Mouse (Mus musculus): Measurements from ENCODE around the gene Ptprk. TPM values are rescaled to one million over a fixed set of nuclear protein-coding genes. Genes with fewer than 3 reads are reported as not detected.

Gene Ptprk
- polyA plus RNA-seq, 1 experiment from 2014 or later = 37.8 TPM

- Histone ChIP-seq H3K36me3 (no peaks in the 10 kb centered on the region), H3K9ac (no peak overlapping the region), H3K4me2 (no peak overlapping the region), H3K27me3 (no peaks in the 10 kb centered on the region), H3K27ac (no peak overlapping the region), H3K9me3 (replicated peaks) (no peaks in the 10 kb centered on the region), H3K4me1 (peaks cover 13% of the 10 kb centered on the region; the same call in 1 of the 2 replicates), H3K4me3 (replicated peaks) (no peak overlapping the region)
- 68% methylated on average over 2 of the region's 2 CpGs for WGBS
- no peak for ATAC-seq (replicated peaks; ENCODE audit: low FRiP score)
Observed at GRCm38 (mm10) chr10:28083183-28083582, 8.6 kb downstream of the Ptprk start.

- WGBS = 54% methylated on average over 1 of the region's 1 CpGs
- no peak for ATAC-seq (replicated peaks; ENCODE audit: low FRiP score)
- H3K4me3 ChIP-seq (replicated peaks) = no peak overlapping the region
- no peaks in the 10 kb centered on the region for H3K27me3 ChIP-seq
- H3K9me3 ChIP-seq (replicated peaks) = no peaks in the 10 kb centered on the region
- H3K4me2 ChIP-seq = no peak overlapping the region
- H3K36me3 ChIP-seq = no peaks in the 10 kb centered on the region
- no peak overlapping the region for H3K27ac ChIP-seq
- no peak overlapping the region for H3K9ac ChIP-seq
- H3K4me1 ChIP-seq = peaks cover 9% of the 10 kb centered on the region; the same call in 1 of the 2 replicates
Observed at GRCm38 (mm10) chr10:28083625-28084024, 9.0 kb downstream of the Ptprk start.

- no peak overlapping the region for H3K4me3 ChIP-seq (replicated peaks)
- 0 out of 2 replicates have a peak, but pooled peaks cover 3% of the 10 kb centered on the region for H3K4me1 ChIP-seq
- H3K9ac ChIP-seq = no peak overlapping the region
- WGBS = 47% methylated on average over 6 of the region's 6 CpGs
- H3K27me3 ChIP-seq = no peaks in the 10 kb centered on the region
- ATAC-seq (replicated peaks; ENCODE audit: low FRiP score) = no peak
- no peaks in the 10 kb centered on the region for H3K36me3 ChIP-seq
- H3K27ac ChIP-seq = no peak overlapping the region
- no peak overlapping the region for H3K4me2 ChIP-seq
- H3K9me3 ChIP-seq (replicated peaks) = no peaks in the 10 kb centered on the region
Observed at GRCm38 (mm10) chr10:28087341-28087740, 12.7 kb downstream of the Ptprk start.

GRCm38 (mm10) chr10:28087749-28088148 is 13.1 kb downstream of the Ptprk start:
- ATAC-seq (replicated peaks; ENCODE audit: low FRiP score) = no peak
- no peak overlapping the region for H3K27ac ChIP-seq
- WGBS = 86% methylated on average over 3 of the region's 3 CpGs

GRCm38 (mm10) chr10:28096007-28096406 is 21.4 kb downstream of the Ptprk start:
- Histone ChIP-seq H3K27ac (no peak overlapping the region), H3K36me3 (no peaks in the 10 kb centered on the region), H3K4me2 (no peak overlapping the region), H3K27me3 (no peaks in the 10 kb centered on the region), H3K4me1 (peaks cover 7% of the 10 kb centered on the region; the same call in 1 of the 2 replicates), H3K9ac (no peak overlapping the region), H3K4me3 (replicated peaks) (no peak overlapping the region), H3K9me3 (replicated peaks) (no peaks in the 10 kb centered on the region)
- peak; percentile 82 for ATAC-seq (replicated peaks; ENCODE audit: low FRiP score)

More at GRCm38 (mm10) chr10:28087749-28088148, 13.1 kb downstream of the Ptprk start:
- H3K4me3 ChIP-seq (replicated peaks) = no peak overlapping the region
- H3K27me3 ChIP-seq = no peaks in the 10 kb centered on the region
- 0 out of 2 replicates have a peak, but pooled peaks cover 3% of the 10 kb centered on the region for H3K4me1 ChIP-seq
- H3K9ac ChIP-seq = no peak overlapping the region
- no peaks in the 10 kb centered on the region for H3K36me3 ChIP-seq
- H3K4me2 ChIP-seq = no peak overlapping the region
- no peaks in the 10 kb centered on the region for H3K9me3 ChIP-seq (replicated peaks)

- 37% methylated on average over 7 of the region's 7 CpGs for WGBS
- H3K36me3 ChIP-seq = no peaks in the 10 kb centered on the region
- H3K9me3 ChIP-seq (replicated peaks) = no peaks in the 10 kb centered on the region
- H3K9ac ChIP-seq = no peak overlapping the region
- no peak overlapping the region for H3K4me2 ChIP-seq
- no peak for ATAC-seq (replicated peaks; ENCODE audit: low FRiP score)
- no peak overlapping the region for H3K4me3 ChIP-seq (replicated peaks)
- H3K4me1 ChIP-seq = peaks cover 7% of the 10 kb centered on the region; the same call in 1 of the 2 replicates
- no peak overlapping the region for H3K27ac ChIP-seq
- no peaks in the 10 kb centered on the region for H3K27me3 ChIP-seq
Observed at GRCm38 (mm10) chr10:28097637-28098036, 23.0 kb downstream of the Ptprk start.

- H3K27ac ChIP-seq = no peak overlapping the region
- no peak for ATAC-seq (replicated peaks; ENCODE audit: low FRiP score)
- no peak overlapping the region for H3K4me2 ChIP-seq
- H3K4me3 ChIP-seq (replicated peaks) = no peak overlapping the region
- no peaks in the 10 kb centered on the region for H3K9me3 ChIP-seq (replicated peaks)
- peaks cover 12% of the 10 kb centered on the region; the same call in 1 of the 2 replicates for H3K4me1 ChIP-seq
- no peaks in the 10 kb centered on the region for H3K36me3 ChIP-seq
- H3K27me3 ChIP-seq = no peaks in the 10 kb centered on the region
- no peak overlapping the region for H3K9ac ChIP-seq
- 43% methylated on average over 2 of the region's 2 CpGs for WGBS
Observed at GRCm38 (mm10) chr10:28098923-28099322, 24.3 kb downstream of the Ptprk start.

- Histone ChIP-seq H3K27ac (no peak overlapping the region), H3K9me3 (replicated peaks) (no peaks in the 10 kb centered on the region), H3K4me2 (no peak overlapping the region), H3K9ac (no peak overlapping the region), H3K4me3 (replicated peaks) (no peak overlapping the region), H3K4me1 (peaks cover 9% of the 10 kb centered on the region; the same call in 1 of the 2 replicates), H3K27me3 (no peaks in the 10 kb centered on the region), H3K36me3 (no peaks in the 10 kb centered on the region)
- ATAC-seq (replicated peaks; ENCODE audit: low FRiP score) = no peak
- 94% methylated on average over 4 of the region's 4 CpGs for WGBS
Observed at GRCm38 (mm10) chr10:28103406-28103906, 28.8 kb downstream of the Ptprk start.

GRCm38 (mm10) chr10:28103924-28104323 is 29.3 kb downstream of the Ptprk start:
- 77% methylated on average over 2 of the region's 2 CpGs for WGBS
- no peak overlapping the region for H3K27ac ChIP-seq
- H3K9me3 ChIP-seq (replicated peaks) = no peaks in the 10 kb centered on the region
- no peak overlapping the region for H3K4me2 ChIP-seq
- H3K4me1 ChIP-seq = peaks cover 9% of the 10 kb centered on the region; the same call in 1 of the 2 replicates
- H3K4me3 ChIP-seq (replicated peaks) = no peak overlapping the region
- H3K27me3 ChIP-seq = no peaks in the 10 kb centered on the region
- H3K9ac ChIP-seq = no peak overlapping the region
- H3K36me3 ChIP-seq = no peaks in the 10 kb centered on the region
- ATAC-seq (replicated peaks; ENCODE audit: low FRiP score) = no peak

GRCm38 (mm10) chr10:28105247-28105646 is 30.6 kb downstream of the Ptprk start:
- WGBS = 66% methylated on average over 6 of the region's 6 CpGs
- Histone ChIP-seq H3K27ac (peak overlapping the region; percentile 74), H3K9me3 (replicated peaks) (no peaks in the 10 kb centered on the region), H3K4me2 (no peak overlapping the region), H3K9ac (no peak overlapping the region), H3K4me1 (peaks cover 15% of the 10 kb centered on the region), H3K27me3 (no peaks in the 10 kb centered on the region), H3K4me3 (replicated peaks) (no peak overlapping the region), H3K36me3 (no peaks in the 10 kb centered on the region)
- peak; percentile 96 for ATAC-seq (replicated peaks; ENCODE audit: low FRiP score)

GRCm38 (mm10) chr10:28112826-28113589 is 38.4 kb downstream of the Ptprk start:
- 71% methylated on average over 8 of the region's 8 CpGs for WGBS

GRCm38 (mm10) chr10:28113879-28114278 is 39.3 kb downstream of the Ptprk start:
- Histone ChIP-seq H3K4me1 (peaks cover 20% of the 10 kb centered on the region; the same call in 1 of the 2 replicates), H3K4me2 (no peak overlapping the region), H3K4me3 (replicated peaks) (no peak overlapping the region), H3K27ac (peak overlapping the region; percentile 10; the same call in 1 of the 2 replicates), H3K9me3 (replicated peaks) (no peaks in the 10 kb centered on the region), H3K27me3 (no peaks in the 10 kb centered on the region), H3K9ac (no peak overlapping the region), H3K36me3 (no peaks in the 10 kb centered on the region)
- ATAC-seq (replicated peaks; ENCODE audit: low FRiP score) = no peak
- WGBS = 37% methylated on average over 3 of the region's 3 CpGs

More at GRCm38 (mm10) chr10:28112826-28113589, 38.4 kb downstream of the Ptprk start:
- Histone ChIP-seq H3K4me1 (peaks cover 20% of the 10 kb centered on the region; the same call in 1 of the 2 replicates), H3K9me3 (replicated peaks) (no peaks in the 10 kb centered on the region), H3K4me3 (replicated peaks) (no peak overlapping the region), H3K4me2 (no peak overlapping the region), H3K27me3 (no peaks in the 10 kb centered on the region), H3K9ac (no peak overlapping the region), H3K36me3 (no peaks in the 10 kb centered on the region), H3K27ac (peak overlapping the region; percentile 10; the same call in 1 of the 2 replicates)
- no peak for ATAC-seq (replicated peaks; ENCODE audit: low FRiP score)
